Mouse (Mus musculus) testis, adult 2 months (tissue): ENCODE measurements around the gene Glb1l2.

Experiments
- CTCF ChIP-seq: fragments of 200-500 bp; IDR thresholded peaks from 2 replicates; pipeline ENCODE4 v1.5.1; 2012; ENCODE audit warnings: low read depth, mild to moderate bottlenecking, inconsistent platforms, low read length, moderate library complexity; ENCODE audit not compliant: control insufficient read depth, insufficient read depth, insufficient replicate concordance
- POLR2A ChIP-seq: fragments of 200-500 bp; IDR thresholded peaks from 2 replicates; pipeline ENCODE4 v1.6.1; 2012; ENCODE audit warnings: low read depth, mild to moderate bottlenecking, inconsistent platforms, low read length, moderate library complexity; ENCODE audit not compliant: control insufficient read depth

GRCm38 (mm10) chr9:26831089-26831488, 24.8 kb upstream of the Glb1l2 start:
- TF ChIP-seq CTCF (no peak), POLR2A (no peak)
